Mouse (Mus musculus) liver, embryonic 12.5 days (tissue): Measurements from ENCODE around the gene Tmem59l. TPM values are rescaled to one million over a fixed set of nuclear protein-coding genes. Genes with fewer than 3 reads are reported as not detected.

Experiments used
- ATAC-seq: fragments of 200-750 bp; cut with Nextera tagmentation; 2 replicates; pipeline ENCODE4 v1.8.0; 2017; ENCODE audit warnings: moderate number of reproducible peaks, mild to moderate bottlenecking, moderate library complexity
- H3K27ac ChIP-seq: fragments of 300-500 bp; sonication (generic); 2 replicates; pipeline ENCODE4 v1.5.1; 2016; ENCODE audit warnings: mild to moderate bottlenecking
- H3K27me3 ChIP-seq: fragments of 300-500 bp; sonication (generic); replicated peaks from 2 replicates; pipeline ENCODE4 v1.6.1; 2016; ENCODE audit warnings: mild to moderate bottlenecking, moderate library complexity
- H3K36me3 ChIP-seq: fragments of 300-500 bp; sonication (generic); 2 replicates; pipeline ENCODE4 v1.6.1; 2016; ENCODE audit warnings: mild to moderate bottlenecking, moderate library complexity
- H3K4me1 ChIP-seq: fragments of 300-500 bp; sonication (generic); 2 replicates; pipeline ENCODE4 v1.6.1; 2016
- H3K4me2 ChIP-seq: fragments of 300-500 bp; sonication (generic); 2 replicates; pipeline ENCODE4 v1.6.1; 2016; ENCODE audit warnings: mild to moderate bottlenecking, moderate library complexity
- H3K4me3 ChIP-seq: fragments of 300-500 bp; sonication (generic); 2 replicates; pipeline ENCODE4 v1.5.1; 2016; ENCODE audit warnings: mild to moderate bottlenecking, moderate library complexity
- H3K9ac ChIP-seq: fragments of 300-500 bp; sonication (generic); 2 replicates; pipeline ENCODE4 v1.6.1; 2016; ENCODE audit warnings: mild to moderate bottlenecking, moderate library complexity
- H3K9me3 ChIP-seq: fragments of 300-500 bp; sonication (generic); replicated peaks from 2 replicates; pipeline ENCODE4 v1.6.1; 2016; ENCODE audit warnings: mild to moderate bottlenecking, moderate library complexity
- WGBS: fragments of 180-500 bp; shearing (Covaris S2); methylation state at CpG from one replicate; pipeline ENCODE4 v1.1.7; 2016; ENCODE audit not compliant: insufficient replicate concordance; 5-methylcytosine and 5-hydroxymethylcytosine counted together
- polyA plus RNA-seq: library from polyadenylated mRNA; unstranded; fragments of >200 nt; fragmentation: Nextera tagmentation; extraction: Ambion mirVana; gene quantifications from 2 replicates; pipeline ENCODE4 v1.2.1, GENCODE M21; 2016

Tmem59l gene
- polyA plus RNA-seq, 1 experiment from 2014 or later, result 0.18 TPM

DNA sequence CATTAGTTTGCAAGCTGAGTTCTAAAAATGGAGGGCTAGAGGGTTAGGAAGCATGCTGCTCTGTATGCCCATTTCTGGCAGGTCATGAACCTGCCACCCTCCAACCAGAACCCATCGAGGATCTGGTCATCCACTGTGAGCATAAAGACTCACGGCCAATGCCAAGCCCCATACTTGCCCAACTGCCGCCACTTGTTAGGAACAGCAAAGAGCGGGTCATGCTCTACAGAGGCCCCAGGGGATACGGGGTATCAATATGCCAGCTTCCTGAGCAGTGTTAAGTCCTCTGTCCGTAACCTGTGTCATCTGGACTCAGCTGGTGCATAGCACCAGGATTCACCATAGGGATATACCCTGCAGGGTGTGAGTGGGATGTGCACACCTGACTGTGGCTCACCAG is 23.0 kb downstream of the Tmem59l start:
- Histone ChIP-seq H3K4me2 (no peak overlapping the region), H3K27me3 (no peaks in the 10 kb centered on the region; the same call in 1 of the 2 replicates), H3K36me3 (peaks cover 25% of the 10 kb centered on the region), H3K4me1 (peaks cover 37% of the 10 kb centered on the region), H3K27ac (no peak overlapping the region), H3K4me3 (no peak overlapping the region), H3K9me3 (no peaks in the 10 kb centered on the region), H3K9ac (no peak overlapping the region)
- no peak for ATAC-seq
- 80% methylated on average over 6 of the region's 6 CpGs for WGBS

GRCm38 (mm10) chr8:70463306-70463705 is 23.9 kb downstream of the Tmem59l start:
- Histone ChIP-seq H3K36me3 (peaks cover 25% of the 10 kb centered on the region), H3K9me3 (no peaks in the 10 kb centered on the region), H3K4me3 (no peak overlapping the region), H3K4me2 (no peak overlapping the region), H3K4me1 (peaks cover 29% of the 10 kb centered on the region), H3K27ac (no peak overlapping the region), H3K9ac (no peak overlapping the region), H3K27me3 (no peaks in the 10 kb centered on the region; the same call in 1 of the 2 replicates)
- 89% methylated on average over 4 of the region's 4 CpGs for whole genome bisulfite sequencing
- ATAC-seq, result no peak

DNA sequence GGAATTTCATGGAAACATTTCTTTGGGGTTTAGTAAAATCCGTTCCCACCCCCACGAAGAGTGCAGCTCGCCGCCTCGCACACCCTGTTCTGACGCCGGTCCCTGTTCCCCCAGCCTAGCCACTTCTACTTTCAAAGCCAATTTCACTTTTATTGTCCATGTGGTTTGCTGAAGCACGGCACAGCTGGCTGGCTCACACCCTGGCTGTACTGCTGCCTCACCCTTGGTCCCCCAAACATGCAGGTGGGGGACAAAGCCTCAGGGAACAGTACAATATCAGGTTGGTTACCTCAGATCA is 24.7 kb downstream of the Tmem59l start:
- H3K4me2 ChIP-seq, result no peak overlapping the region
- H3K4me3 ChIP-seq, result no peak overlapping the region
- H3K9me3 ChIP-seq, result no peaks in the 10 kb centered on the region
- peaks cover 27% of the 10 kb centered on the region for H3K4me1 ChIP-seq
- H3K27ac ChIP-seq, result no peak overlapping the region
- WGBS, result 86% methylated on average over 8 of the region's 8 CpGs
- H3K9ac ChIP-seq, result no peak overlapping the region
- H3K36me3 ChIP-seq, result peaks cover 25% of the 10 kb centered on the region
- no peaks in the 10 kb centered on the region; the same call in 1 of the 2 replicates for H3K27me3 ChIP-seq
- no peak for ATAC-seq

- peaks cover 27% of the 10 kb centered on the region for H3K4me1 ChIP-seq
- 81% methylated on average over 16 of the region's 16 CpGs for WGBS
Observed at GRCm38 (mm10) chr8:70461765-70462515, 25.2 kb downstream of the Tmem59l start.

GRCm38 (mm10) chr8:70460606-70461005 is 26.6 kb downstream of the Tmem59l start:
- H3K27ac ChIP-seq, result no peak overlapping the region
- 85% methylated on average over 9 of the region's 9 CpGs for WGBS
- H3K4me1 ChIP-seq, result peaks cover 21% of the 10 kb centered on the region
- H3K4me3 ChIP-seq, result no peak overlapping the region
- H3K9me3 ChIP-seq, result no peaks in the 10 kb centered on the region
- no peak overlapping the region for H3K4me2 ChIP-seq
- ATAC-seq, result no peak
- H3K36me3 ChIP-seq, result peaks cover 13% of the 10 kb centered on the region
- no peak overlapping the region for H3K9ac ChIP-seq
- H3K27me3 ChIP-seq, result no peaks in the 10 kb centered on the region

More at GRCm38 (mm10) chr8:70461765-70462515, 25.2 kb downstream of the Tmem59l start:
- no peak overlapping the region for H3K9ac ChIP-seq
- H3K4me2 ChIP-seq, result no peak overlapping the region
- ATAC-seq, result peak; percentile 31; the same call in 1 of the 2 replicates
- no peaks in the 10 kb centered on the region for H3K9me3 ChIP-seq
- H3K27ac ChIP-seq, result no peak overlapping the region
- H3K27me3 ChIP-seq, result no peaks in the 10 kb centered on the region; the same call in 1 of the 2 replicates
- peaks cover 25% of the 10 kb centered on the region for H3K36me3 ChIP-seq
- H3K4me3 ChIP-seq, result no peak overlapping the region

DNA sequence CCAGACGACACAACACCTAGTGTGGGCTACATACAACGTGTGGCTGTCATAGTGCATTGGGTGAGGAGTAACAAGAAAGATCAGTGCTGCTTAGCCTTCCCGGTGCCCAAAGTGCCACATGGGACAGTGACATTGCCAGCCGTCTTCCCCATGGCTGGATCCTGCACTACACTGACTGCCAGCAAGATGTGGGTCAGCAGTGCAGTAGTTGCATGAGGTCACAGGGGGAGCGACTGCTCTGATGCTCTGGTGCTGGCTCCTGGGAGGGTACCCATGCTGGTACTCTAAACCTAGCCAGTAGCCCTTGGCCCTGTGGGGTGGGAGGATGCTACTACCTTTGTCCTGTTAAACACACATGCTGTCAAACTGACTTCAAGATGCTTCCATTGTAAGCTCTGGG is 27.0 kb downstream of the Tmem59l start:
- Histone ChIP-seq H3K4me1 (peaks cover 21% of the 10 kb centered on the region), H3K27ac (no peak overlapping the region)

GRCm38 (mm10) chr8:70459636-70460035 is 27.5 kb downstream of the Tmem59l start:
- H3K4me1 ChIP-seq, result peaks cover 21% of the 10 kb centered on the region
- no peak overlapping the region for H3K27ac ChIP-seq
- 95% methylated on average over 2 of the region's 2 CpGs for whole genome bisulfite sequencing
- H3K9me3 ChIP-seq, result no peaks in the 10 kb centered on the region
- H3K36me3 ChIP-seq, result peaks cover 13% of the 10 kb centered on the region
- ATAC-seq, result no peak
- no peak overlapping the region for H3K9ac ChIP-seq
- H3K4me2 ChIP-seq, result no peak overlapping the region
- H3K27me3 ChIP-seq, result no peaks in the 10 kb centered on the region; the same call in 1 of the 2 replicates
- H3K4me3 ChIP-seq, result no peak overlapping the region

More for the DNA sequence above, 27.0 kb downstream of the Tmem59l start:
- Histone ChIP-seq H3K9me3 (no peaks in the 10 kb centered on the region), H3K4me2 (no peak overlapping the region), H3K27me3 (no peaks in the 10 kb centered on the region), H3K9ac (no peak overlapping the region), H3K4me3 (no peak overlapping the region), H3K36me3 (peaks cover 13% of the 10 kb centered on the region)
- 75% methylated on average over 5 of the region's 5 CpGs for WGBS
- ATAC-seq, result no peak

- Histone ChIP-seq H3K9ac (no peak overlapping the region), H3K4me1 (peaks cover 21% of the 10 kb centered on the region), H3K4me2 (no peak overlapping the region), H3K36me3 (peaks cover 8% of the 10 kb centered on the region), H3K9me3 (no peaks in the 10 kb centered on the region), H3K27ac (no peak overlapping the region), H3K27me3 (peaks cover 6% of the 10 kb centered on the region), H3K4me3 (no peak overlapping the region)
- no peak for ATAC-seq
- WGBS, result 56% methylated on average over 3 of the region's 3 CpGs
Observed at GRCm38 (mm10) chr8:70458462-70458861, 28.7 kb downstream of the Tmem59l start.

DNA sequence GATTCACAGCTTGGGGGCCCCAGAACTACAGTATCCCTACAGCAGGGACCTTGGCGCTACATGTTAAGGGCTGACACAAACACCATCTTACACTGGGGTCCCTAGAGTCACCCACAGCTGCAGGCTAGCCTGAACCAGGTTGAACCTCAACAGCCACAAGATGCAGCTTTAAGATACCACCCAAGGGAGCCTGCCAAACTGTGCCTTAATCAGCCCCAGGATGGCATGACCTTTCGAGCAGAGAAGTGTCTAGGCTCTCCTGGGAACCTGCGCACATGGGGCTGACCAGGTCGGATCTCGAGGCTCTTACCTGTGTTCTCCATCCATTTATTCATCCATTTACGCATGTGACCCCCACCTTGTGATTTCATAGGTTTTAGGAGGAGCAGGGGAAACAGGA is 29.3 kb downstream of the Tmem59l start:
- H3K9ac ChIP-seq, result no peak overlapping the region
- H3K4me2 ChIP-seq, result no peak overlapping the region
- no peak overlapping the region for H3K27ac ChIP-seq
- no peaks in the 10 kb centered on the region for H3K9me3 ChIP-seq
- no peak for ATAC-seq
- H3K4me3 ChIP-seq, result no peak overlapping the region
- peaks cover 8% of the 10 kb centered on the region for H3K36me3 ChIP-seq
- H3K4me1 ChIP-seq, result peaks cover 21% of the 10 kb centered on the region
- 71% methylated on average over 6 of the region's 6 CpGs for WGBS
- H3K27me3 ChIP-seq, result peaks cover 12% of the 10 kb centered on the region

GRCm38 (mm10) chr8:70456996-70457395 is 30.2 kb downstream of the Tmem59l start:
- H3K9me3 ChIP-seq, result no peaks in the 10 kb centered on the region
- no peak for ATAC-seq
- H3K4me3 ChIP-seq, result no peak overlapping the region
- H3K4me2 ChIP-seq, result no peak overlapping the region
- H3K9ac ChIP-seq, result no peak overlapping the region
- WGBS, result 93% methylated on average over 1 of the region's 1 CpGs
- H3K4me1 ChIP-seq, result peaks cover 29% of the 10 kb centered on the region
- H3K27me3 ChIP-seq, result peaks cover 21% of the 10 kb centered on the region
- H3K36me3 ChIP-seq, result peaks cover 14% of the 10 kb centered on the region
- no peak overlapping the region for H3K27ac ChIP-seq

DNA sequence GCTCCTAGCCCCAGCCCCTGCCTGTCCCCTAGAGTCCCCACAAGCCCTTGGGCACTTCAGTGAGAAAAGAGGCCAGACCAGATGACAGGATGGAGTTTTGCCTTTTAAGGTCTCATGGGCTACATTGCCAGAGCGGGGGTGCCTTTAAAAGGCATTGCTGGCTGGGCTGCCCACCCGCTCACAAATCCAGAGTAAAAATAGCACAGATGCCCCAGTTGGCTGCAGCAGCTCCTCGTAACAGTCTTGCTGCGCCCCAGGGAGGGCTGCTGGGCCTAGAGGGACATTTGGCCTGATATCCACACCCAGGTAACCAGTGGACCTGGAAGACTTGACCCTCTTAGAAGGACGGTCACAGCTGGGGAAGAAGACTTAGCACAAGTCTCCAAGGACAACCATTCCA is 33.3 kb downstream of the Tmem59l start:
- Histone ChIP-seq H3K27ac (no peak overlapping the region), H3K36me3 (peaks cover 28% of the 10 kb centered on the region), H3K9ac (no peak overlapping the region), H3K4me2 (no peak overlapping the region), H3K4me3 (no peak overlapping the region), H3K9me3 (no peaks in the 10 kb centered on the region), H3K27me3 (peaks cover 44% of the 10 kb centered on the region), H3K4me1 (peaks cover 27% of the 10 kb centered on the region)
- WGBS, result 85% methylated on average over 5 of the region's 5 CpGs
- no peak for ATAC-seq

DNA sequence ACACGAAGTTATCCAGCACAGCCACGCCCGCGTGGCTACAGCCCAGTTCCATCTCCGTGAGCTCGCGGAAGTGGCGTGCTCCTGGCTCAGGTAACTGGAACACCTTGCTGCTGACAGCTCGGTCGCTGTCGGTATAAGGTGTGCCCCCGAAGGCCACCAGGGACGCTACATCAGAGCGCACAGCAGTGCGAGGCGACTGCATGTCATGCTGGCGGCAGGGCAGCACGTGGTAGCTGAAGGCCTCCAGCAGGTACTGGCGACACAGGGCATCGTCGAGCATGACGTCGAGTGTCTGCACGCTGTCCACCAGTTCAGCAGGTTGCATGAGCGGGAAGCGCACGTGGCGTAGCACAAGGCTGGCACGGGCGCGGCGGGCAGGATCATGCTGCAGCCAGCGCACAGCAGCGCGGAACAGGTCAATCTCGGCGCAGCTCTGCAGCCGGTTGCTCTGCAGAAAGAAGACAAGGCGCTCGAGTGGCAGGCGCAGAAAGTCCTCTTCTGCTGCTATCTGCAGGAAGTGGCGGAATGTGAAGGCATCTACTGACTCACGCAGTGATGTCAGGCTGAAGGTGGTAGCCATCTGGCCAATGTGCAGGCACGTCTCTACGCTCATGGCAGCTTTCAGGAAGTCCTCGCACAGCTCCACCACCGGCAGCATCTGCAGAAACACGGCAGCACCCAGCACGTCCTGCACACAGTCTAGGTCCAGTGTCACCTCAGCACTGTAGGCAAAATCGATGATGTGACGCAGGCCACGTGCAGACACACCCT is 34.8 kb downstream of the Tmem59l start:
- ATAC-seq, result no peak
- H3K4me2 ChIP-seq, result no peak overlapping the region
- no peak overlapping the region for H3K27ac ChIP-seq
- no peaks in the 10 kb centered on the region for H3K9me3 ChIP-seq
- H3K36me3 ChIP-seq, result peaks cover 28% of the 10 kb centered on the region
- no peak overlapping the region for H3K4me3 ChIP-seq
- H3K9ac ChIP-seq, result no peak overlapping the region
- 33% methylated on average over 52 of the region's 52 CpGs for WGBS
- H3K27me3 ChIP-seq, result peaks cover 58% of the 10 kb centered on the region
- H3K4me1 ChIP-seq, result peaks cover 30% of the 10 kb centered on the region
